Mouse (Mus musculus): Measurements from ENCODE around the gene Cebpe. TPM values are rescaled to one million over a fixed set of nuclear protein-coding genes. Genes with fewer than 3 reads are reported as not detected.

The Cebpe gene
- polyA plus RNA-seq, 1 experiment = 0.27 TPM

DNA sequence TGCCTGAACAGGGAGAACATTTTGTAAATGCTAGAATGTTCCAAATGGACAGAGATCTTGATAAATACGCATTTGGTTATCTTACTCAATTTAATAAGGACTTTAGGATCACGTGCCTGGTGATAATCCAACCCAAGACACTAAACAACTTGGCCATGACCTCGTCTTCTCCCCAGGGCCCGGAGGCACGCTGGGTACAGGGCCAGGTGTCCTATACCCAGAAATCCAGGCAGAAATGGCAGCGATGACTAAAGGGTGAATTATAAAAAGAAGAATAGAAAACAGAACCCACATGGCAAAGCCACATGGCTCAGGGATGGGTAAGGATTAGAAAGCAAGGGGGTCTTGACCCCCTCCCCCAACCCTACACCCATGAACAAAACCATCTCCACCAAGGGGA lies 29.7 kb upstream of the Cebpe start:
- no peak for TF ChIP-seq CTCF (IDR thresholded peaks at IDR 0.05; ENCODE audit: borderline replicate concordance, extremely low read depth, insufficient read depth, insufficient read length)
- no peak for TF ChIP-seq POLR2A (IDR thresholded peaks at IDR 0.05; ENCODE audit: borderline replicate concordance, extremely low read depth, insufficient read depth, insufficient read length, poor library complexity, severe bottlenecking)
- no peak for DNase-seq (ENCODE audit: low read depth)

DNA sequence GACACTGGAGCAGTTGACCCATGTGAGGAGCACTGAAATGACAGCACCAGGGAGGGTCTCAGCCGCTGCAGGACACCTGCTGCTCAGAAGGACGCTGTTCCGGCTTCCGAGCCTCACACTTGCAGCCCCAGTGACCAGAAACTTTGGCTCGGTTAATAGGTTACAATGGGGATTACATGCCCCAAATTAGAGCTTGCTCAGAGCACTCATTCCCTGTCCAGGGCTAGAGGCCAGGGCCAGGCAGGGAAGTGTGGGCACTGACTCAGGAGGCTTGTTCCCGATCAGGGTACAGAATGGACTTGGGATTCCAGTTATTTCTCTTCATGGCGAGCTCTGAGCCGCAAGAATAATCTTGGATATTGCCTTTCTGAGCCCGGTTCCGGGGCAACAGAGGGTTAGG lies 25.7 kb upstream of the Cebpe start:
- TF ChIP-seq CTCF (IDR thresholded peaks at IDR 0.05; ENCODE audit: borderline replicate concordance, extremely low read depth, insufficient read depth, insufficient read length) (no peak), POLR2A (IDR thresholded peaks at IDR 0.05; ENCODE audit: borderline replicate concordance, extremely low read depth, insufficient read depth, insufficient read length, poor library complexity, severe bottlenecking) (no peak)
- DNase-seq (ENCODE audit: low read depth) = no peak

DNA sequence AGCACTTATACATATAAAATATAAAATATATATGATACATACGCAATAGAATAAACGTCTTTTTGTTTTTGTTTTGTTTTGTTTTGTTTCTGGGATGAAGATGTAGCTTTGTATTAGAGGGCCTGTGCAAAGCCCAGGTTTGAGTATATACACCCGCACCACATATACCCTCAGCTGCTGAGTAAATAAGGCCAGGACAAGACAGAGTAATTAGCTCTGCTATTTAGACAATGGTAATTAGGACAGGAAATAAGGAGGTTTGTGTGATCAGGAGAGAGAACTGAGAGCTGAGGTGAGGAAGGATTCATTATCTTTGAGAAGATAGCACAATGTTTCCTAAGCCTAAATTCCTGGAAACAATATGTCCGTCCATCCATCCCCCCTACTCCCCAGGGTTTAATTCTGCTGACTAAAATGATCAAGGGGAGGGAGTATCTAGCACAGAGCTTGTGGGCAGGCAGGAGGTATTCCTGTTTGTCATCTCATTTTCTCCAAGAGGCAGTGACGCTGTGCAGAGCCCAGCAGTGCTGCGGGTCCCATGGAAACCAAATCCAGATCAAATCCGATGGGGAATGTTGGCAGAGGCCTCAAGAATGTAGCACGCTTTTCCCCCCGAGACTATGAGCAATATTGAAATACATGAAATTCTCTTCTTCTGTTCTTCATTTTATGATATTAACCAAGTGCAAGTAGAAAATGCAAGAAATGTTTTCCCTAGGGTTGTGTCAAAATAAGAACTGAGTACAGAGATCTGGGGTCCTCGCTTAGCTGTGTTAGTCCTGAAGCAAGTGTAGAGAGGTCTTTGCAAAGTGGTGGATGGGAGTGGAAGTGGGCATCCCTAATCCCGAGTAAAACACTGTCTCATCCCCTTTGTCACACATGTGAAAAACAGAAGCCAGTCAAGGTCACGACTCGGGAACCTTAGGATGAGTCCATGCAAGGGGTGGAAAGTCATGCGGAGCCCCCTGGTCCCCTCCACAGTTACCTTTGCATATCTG lies 24.9 kb upstream of the Cebpe start:
- TF ChIP-seq POLR2A (IDR thresholded peaks at IDR 0.05; ENCODE audit: borderline replicate concordance, extremely low read depth, insufficient read depth, insufficient read length, poor library complexity, severe bottlenecking) (no peak), CTCF (IDR thresholded peaks at IDR 0.05; ENCODE audit: borderline replicate concordance, extremely low read depth, insufficient read depth, insufficient read length) (no peak)
- peak; percentile 73 for DNase-seq (ENCODE audit: low read depth)

GRCm38 (mm10) chr14:54735221-54735620 lies 23.2 kb upstream of the Cebpe start:
- no peak for DNase-seq (ENCODE audit: low read depth)
- TF ChIP-seq CTCF (IDR thresholded peaks at IDR 0.05; ENCODE audit: borderline replicate concordance, extremely low read depth, insufficient read depth, insufficient read length) = no peak
- no peak for TF ChIP-seq POLR2A (IDR thresholded peaks at IDR 0.05; ENCODE audit: borderline replicate concordance, extremely low read depth, insufficient read depth, insufficient read length, poor library complexity, severe bottlenecking)

GRCm38 (mm10) chr14:54734004-54734403 lies 22.0 kb upstream of the Cebpe start:
- no peak for DNase-seq (ENCODE audit: low read depth)
- TF ChIP-seq POLR2A (IDR thresholded peaks at IDR 0.05; ENCODE audit: borderline replicate concordance, extremely low read depth, insufficient read depth, insufficient read length, poor library complexity, severe bottlenecking) = no peak
- no peak for TF ChIP-seq CTCF (IDR thresholded peaks at IDR 0.05; ENCODE audit: borderline replicate concordance, extremely low read depth, insufficient read depth, insufficient read length)

- DNase-seq (ENCODE audit: low read depth) = no peak
- TF ChIP-seq POLR2A (IDR thresholded peaks at IDR 0.05; ENCODE audit: borderline replicate concordance, extremely low read depth, insufficient read depth, insufficient read length, poor library complexity, severe bottlenecking) = no peak
- TF ChIP-seq CTCF (IDR thresholded peaks at IDR 0.05; ENCODE audit: borderline replicate concordance, extremely low read depth, insufficient read depth, insufficient read length) = no peak
Measured at GRCm38 (mm10) chr14:54732206-54732605, 20.2 kb upstream of the Cebpe start.

GRCm38 (mm10) chr14:54730305-54730704 lies 18.3 kb upstream of the Cebpe start:
- peak; percentile 41 for DNase-seq (ENCODE audit: low read depth)
- no peak for TF ChIP-seq POLR2A (IDR thresholded peaks at IDR 0.05; ENCODE audit: borderline replicate concordance, extremely low read depth, insufficient read depth, insufficient read length, poor library complexity, severe bottlenecking)
- TF ChIP-seq CTCF (IDR thresholded peaks at IDR 0.05; ENCODE audit: borderline replicate concordance, extremely low read depth, insufficient read depth, insufficient read length) = no peak

DNA sequence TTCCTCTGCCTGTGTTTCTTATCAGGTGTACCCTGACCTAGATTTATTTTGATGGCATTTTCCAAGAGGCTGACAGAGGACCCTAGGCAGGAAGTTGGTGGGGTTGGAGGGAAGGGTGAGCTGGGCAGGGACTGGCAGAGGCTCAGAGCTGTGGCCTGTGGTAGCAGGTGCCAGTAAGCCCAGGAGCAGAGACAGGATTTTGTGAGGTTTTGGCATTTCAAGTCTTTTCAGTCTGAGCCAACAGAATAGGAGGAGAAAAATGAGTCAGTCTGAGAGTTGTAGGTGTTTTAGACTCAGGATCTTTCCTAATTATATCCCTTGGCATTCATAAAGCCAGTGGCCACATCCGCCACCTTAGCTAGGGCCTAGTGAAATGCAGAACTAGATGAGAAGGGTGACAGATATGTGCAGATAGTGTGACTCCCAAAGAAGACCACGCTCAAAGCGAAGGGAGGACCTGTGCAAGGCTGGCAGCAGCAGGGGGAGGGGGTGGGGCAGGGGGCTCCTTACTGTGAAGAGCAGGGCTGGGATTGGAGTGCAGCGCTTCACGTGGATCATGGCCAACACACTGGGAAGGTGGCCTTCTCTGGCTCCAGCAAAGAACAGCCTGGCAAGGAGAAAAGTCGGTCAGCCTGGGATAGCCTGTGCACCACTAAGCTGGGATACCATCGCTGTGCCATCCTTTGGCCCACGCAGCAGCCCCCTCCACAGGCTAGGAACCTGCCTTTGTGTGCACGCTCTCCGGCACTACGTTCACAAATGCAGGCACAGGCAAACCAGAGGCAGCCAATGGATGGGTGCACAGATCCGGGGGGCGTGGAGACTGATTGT lies 17.1 kb upstream of the Cebpe start:
- peak; percentile 35 for DNase-seq (ENCODE audit: low read depth)
- TF ChIP-seq POLR2A (IDR thresholded peaks at IDR 0.05; ENCODE audit: borderline replicate concordance, extremely low read depth, insufficient read depth, insufficient read length, poor library complexity, severe bottlenecking) = no peak
- TF ChIP-seq CTCF (IDR thresholded peaks at IDR 0.05; ENCODE audit: borderline replicate concordance, extremely low read depth, insufficient read depth, insufficient read length) = no peak

- no peak for TF ChIP-seq POLR2A (IDR thresholded peaks at IDR 0.05; ENCODE audit: borderline replicate concordance, extremely low read depth, insufficient read depth, insufficient read length, poor library complexity, severe bottlenecking)
- TF ChIP-seq CTCF (IDR thresholded peaks at IDR 0.05; ENCODE audit: borderline replicate concordance, extremely low read depth, insufficient read depth, insufficient read length) = no peak
- no peak for DNase-seq (ENCODE audit: low read depth)
Measured at GRCm38 (mm10) chr14:54727565-54727964, 15.6 kb upstream of the Cebpe start.

- TF ChIP-seq POLR2A (IDR thresholded peaks at IDR 0.05; ENCODE audit: borderline replicate concordance, extremely low read depth, insufficient read depth, insufficient read length, poor library complexity, severe bottlenecking) = no peak
- TF ChIP-seq CTCF (IDR thresholded peaks at IDR 0.05; ENCODE audit: borderline replicate concordance, extremely low read depth, insufficient read depth, insufficient read length) = no peak
- DNase-seq (ENCODE audit: low read depth) = no peak
Measured at GRCm38 (mm10) chr14:54724049-54724448, 12.1 kb upstream of the Cebpe start.

DNA sequence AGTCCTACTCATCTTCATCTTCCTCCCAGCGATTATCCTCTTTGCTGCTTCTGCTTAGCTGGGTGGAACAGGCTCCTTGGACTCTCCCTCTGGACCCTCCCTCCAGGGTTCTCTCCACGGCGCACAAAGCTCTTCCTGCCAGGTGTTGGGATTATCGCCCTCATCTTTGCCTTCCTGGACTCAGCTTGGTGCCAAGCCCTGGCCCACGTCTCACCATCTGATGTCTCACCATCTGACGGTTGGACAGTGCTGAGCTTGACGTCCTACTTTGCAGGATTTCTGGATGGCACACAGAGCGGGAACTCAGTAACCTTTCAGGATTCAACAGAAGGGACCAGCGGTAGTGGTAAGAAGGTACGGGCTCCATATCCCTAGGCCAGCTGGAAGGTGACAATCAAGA lies 9.7 kb upstream of the Cebpe start:
- TF ChIP-seq CTCF (IDR thresholded peaks at IDR 0.05; ENCODE audit: borderline replicate concordance, extremely low read depth, insufficient read depth, insufficient read length) = no peak
- TF ChIP-seq POLR2A (IDR thresholded peaks at IDR 0.05; ENCODE audit: borderline replicate concordance, extremely low read depth, insufficient read depth, insufficient read length, poor library complexity, severe bottlenecking) = no peak
- DNase-seq (ENCODE audit: low read depth) = no peak

Data from brain, embryonic 14.5 days (tissue).